Mouse (Mus musculus): ENCODE measurements at regions not wholly inside any gene's neighbourhood (a gene's known extent, or its start where the extent isn't known, plus 50 kb on each side); places are given as distances from the start of the nearest gene placed in this dataset.

DNA sequence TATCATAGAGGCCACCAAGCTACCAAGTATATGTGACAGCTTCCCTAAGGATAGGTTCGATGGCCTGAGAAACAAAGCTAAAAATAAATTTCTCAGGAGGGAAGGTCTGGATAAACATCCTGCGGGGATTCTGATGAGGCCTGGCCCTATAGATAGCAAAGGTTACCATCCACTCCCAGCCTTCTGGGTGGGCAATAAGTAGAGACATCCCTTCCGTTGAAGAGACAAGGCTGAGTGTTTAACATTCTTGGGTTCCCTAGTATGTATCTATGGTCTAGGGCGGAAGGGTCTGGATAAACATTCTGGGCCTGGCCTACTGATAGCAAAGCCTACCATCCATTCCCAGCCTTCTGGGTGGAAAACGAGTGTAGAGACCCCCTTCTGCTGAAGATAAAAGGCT is 180.5 kb upstream of the Dlk1 start:
- Histone ChIP-seq H3K9ac (replicated peaks) (no peak overlapping the region), H3K27me3 (replicated peaks) (no peaks in the 10 kb centered on the region), H3K4me3 (replicated peaks) (no peak overlapping the region), H3K36me3 (no peaks in the 10 kb centered on the region), H3K4me2 (no peak overlapping the region), H3K4me1 (no peaks in the 10 kb centered on the region), H3K27ac (replicated peaks) (no peak overlapping the region), H3K9me3 (replicated peaks) (no peaks in the 10 kb centered on the region)
- WGBS: 84% methylated on average over 5 of the region's 5 CpGs
- no peak for ATAC-seq (ENCODE audit: low FRiP score)

DNA sequence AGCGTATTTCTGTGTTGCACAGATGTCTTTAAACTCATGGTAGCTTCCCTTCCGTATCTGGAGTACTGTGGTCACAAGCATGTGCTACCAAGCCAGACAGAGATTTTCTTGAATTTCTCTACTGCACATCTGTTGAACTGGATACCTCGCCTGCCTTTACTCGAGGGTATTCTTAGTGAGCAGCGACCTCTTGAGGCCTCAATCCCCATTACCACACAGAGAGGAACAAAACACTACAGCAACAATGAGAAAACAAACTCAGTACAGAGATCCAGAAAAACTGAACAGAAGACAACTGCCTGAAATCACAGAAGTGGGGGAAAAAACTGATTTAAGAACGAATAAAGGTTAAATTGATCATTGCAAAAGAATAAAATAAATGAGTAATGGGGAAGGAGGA is 137.8 kb upstream of the Dlk1 start:
- H3K9ac ChIP-seq (replicated peaks): no peak overlapping the region
- H3K27ac ChIP-seq (replicated peaks): no peak overlapping the region
- no peaks in the 10 kb centered on the region for H3K4me1 ChIP-seq
- H3K4me2 ChIP-seq: no peak overlapping the region
- no peaks in the 10 kb centered on the region for H3K9me3 ChIP-seq (replicated peaks)
- no peaks in the 10 kb centered on the region for H3K27me3 ChIP-seq (replicated peaks)
- H3K36me3 ChIP-seq: no peaks in the 10 kb centered on the region
- ATAC-seq (ENCODE audit: low FRiP score): no peak
- 31% methylated on average over 6 of the region's 6 CpGs for WGBS
- H3K4me3 ChIP-seq (replicated peaks): no peak overlapping the region

DNA sequence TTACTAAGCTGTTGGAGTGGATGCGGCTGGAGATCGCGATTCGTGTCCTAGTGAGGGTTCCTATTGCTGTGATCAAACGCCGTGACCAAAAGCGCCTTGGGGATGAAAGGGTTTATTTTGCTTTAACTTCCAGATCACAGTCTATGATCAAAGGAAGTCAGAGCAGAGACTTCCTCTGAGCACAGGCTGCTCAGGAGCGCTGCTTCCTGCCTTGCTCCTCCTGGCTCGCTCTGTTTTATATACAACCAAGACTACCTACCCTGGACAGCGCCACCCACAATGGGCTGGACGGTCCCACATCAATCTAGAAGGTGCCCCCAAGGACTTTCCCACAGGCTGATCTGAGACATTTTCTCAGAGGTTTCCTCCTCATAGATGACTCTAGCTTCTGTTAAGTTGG is 126.6 kb upstream of the Dlk1 start:
- no peak overlapping the region for H3K9ac ChIP-seq (replicated peaks)

DNA sequence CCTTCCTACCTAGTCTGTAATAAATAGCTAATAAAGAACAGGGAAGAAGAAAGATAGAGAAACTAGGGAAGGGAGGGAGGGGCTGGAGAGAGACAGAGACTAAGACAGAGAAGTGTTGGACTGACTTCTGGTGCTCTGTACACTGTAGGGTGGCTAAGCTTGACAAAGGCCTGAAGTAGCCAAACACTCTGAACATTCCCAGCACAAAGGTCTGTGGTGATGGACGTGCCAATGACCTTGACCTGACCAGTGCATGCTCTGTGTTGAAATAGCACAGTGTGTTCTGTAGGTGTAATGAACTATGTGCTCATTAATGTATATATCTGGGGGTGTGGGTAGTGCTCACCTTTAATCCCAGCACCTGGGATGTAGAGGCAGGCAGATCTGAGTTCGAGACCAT is 81.3 kb upstream of the Dlk1 start:
- no peaks in the 10 kb centered on the region for H3K36me3 ChIP-seq
- no peaks in the 10 kb centered on the region for H3K4me1 ChIP-seq
- no peaks in the 10 kb centered on the region for H3K9me3 ChIP-seq (replicated peaks)
- H3K4me3 ChIP-seq (replicated peaks): no peak overlapping the region
- H3K27me3 ChIP-seq (replicated peaks): no peaks in the 10 kb centered on the region
- 88% methylated on average over 2 of the region's 2 CpGs for WGBS
- ATAC-seq (ENCODE audit: low FRiP score): no peak
- no peak overlapping the region for H3K4me2 ChIP-seq
- no peak overlapping the region for H3K27ac ChIP-seq (replicated peaks)
- H3K9ac ChIP-seq (replicated peaks): no peak overlapping the region

More for the DNA sequence above, 126.6 kb upstream of the Dlk1 start:
- Histone ChIP-seq H3K36me3 (no peaks in the 10 kb centered on the region), H3K9me3 (replicated peaks) (no peaks in the 10 kb centered on the region), H3K27me3 (replicated peaks) (no peaks in the 10 kb centered on the region), H3K27ac (replicated peaks) (no peak overlapping the region), H3K4me2 (no peak overlapping the region), H3K4me3 (replicated peaks) (no peak overlapping the region), H3K4me1 (no peaks in the 10 kb centered on the region)
- 70% methylated on average over 11 of the region's 11 CpGs for WGBS
- no peak for ATAC-seq (ENCODE audit: low FRiP score)

DNA sequence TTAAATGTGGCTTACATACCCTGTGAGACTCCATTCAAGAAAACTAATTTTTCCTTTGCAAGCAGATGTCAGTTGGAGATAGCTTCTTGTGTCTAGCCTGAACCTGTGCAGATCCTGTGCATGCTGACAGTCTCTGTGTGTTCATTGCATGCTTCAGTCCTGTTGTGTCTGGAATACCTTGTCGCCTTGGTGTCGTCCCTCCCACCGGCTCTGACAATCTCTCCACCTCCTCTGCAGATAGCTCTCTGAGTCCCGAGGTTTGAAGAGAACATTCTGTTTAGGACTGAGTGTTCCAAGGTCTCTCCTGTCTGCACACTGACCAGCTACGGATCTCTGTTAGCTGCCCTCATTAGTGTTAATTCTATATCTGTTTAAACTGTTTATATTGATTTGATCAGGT is 66.8 kb upstream of the Dlk1 start:
- H3K4me2 ChIP-seq: no peak overlapping the region
- H3K9me3 ChIP-seq (replicated peaks): no peaks in the 10 kb centered on the region
- no peak overlapping the region for H3K9ac ChIP-seq (replicated peaks)
- ATAC-seq (ENCODE audit: low FRiP score): no peak
- no peaks in the 10 kb centered on the region for H3K36me3 ChIP-seq
- no peak overlapping the region for H3K27ac ChIP-seq (replicated peaks)
- H3K4me3 ChIP-seq (replicated peaks): no peak overlapping the region
- H3K4me1 ChIP-seq: no peaks in the 10 kb centered on the region
- WGBS: 85% methylated on average over 5 of the region's 5 CpGs
- H3K27me3 ChIP-seq (replicated peaks): no peaks in the 10 kb centered on the region

DNA sequence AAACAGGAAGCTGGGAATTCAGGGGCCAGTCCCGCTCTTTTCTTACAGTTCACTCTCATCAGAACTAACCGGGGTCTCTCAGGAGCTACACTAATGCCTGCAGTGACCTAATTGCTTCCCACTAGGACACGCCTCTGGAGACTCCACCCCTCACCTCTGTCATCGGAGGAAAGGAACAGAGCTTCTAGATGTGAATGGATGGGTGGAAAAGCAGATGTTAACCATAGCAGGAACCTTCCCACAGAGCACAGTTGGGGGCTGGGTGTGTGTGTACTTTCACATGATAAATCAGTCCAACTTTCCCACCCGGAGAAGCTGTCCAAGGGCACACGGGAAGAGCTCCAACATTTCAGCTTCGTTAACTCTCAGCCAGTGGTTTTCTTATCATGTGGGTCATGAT is 63.8 kb upstream of the Dlk1 start:
- Histone ChIP-seq H3K27ac (replicated peaks) (no peak overlapping the region), H3K4me3 (replicated peaks) (no peak overlapping the region), H3K27me3 (replicated peaks) (0 out of 2 replicates have a peak, but pooled peaks cover 3% of the 10 kb centered on the region), H3K9me3 (replicated peaks) (no peaks in the 10 kb centered on the region), H3K4me2 (no peak overlapping the region), H3K9ac (replicated peaks) (no peak overlapping the region), H3K36me3 (no peaks in the 10 kb centered on the region), H3K4me1 (peaks cover 12% of the 10 kb centered on the region)
- WGBS: 46% methylated on average over 7 of the region's 7 CpGs
- ATAC-seq (ENCODE audit: low FRiP score): no peak

DNA sequence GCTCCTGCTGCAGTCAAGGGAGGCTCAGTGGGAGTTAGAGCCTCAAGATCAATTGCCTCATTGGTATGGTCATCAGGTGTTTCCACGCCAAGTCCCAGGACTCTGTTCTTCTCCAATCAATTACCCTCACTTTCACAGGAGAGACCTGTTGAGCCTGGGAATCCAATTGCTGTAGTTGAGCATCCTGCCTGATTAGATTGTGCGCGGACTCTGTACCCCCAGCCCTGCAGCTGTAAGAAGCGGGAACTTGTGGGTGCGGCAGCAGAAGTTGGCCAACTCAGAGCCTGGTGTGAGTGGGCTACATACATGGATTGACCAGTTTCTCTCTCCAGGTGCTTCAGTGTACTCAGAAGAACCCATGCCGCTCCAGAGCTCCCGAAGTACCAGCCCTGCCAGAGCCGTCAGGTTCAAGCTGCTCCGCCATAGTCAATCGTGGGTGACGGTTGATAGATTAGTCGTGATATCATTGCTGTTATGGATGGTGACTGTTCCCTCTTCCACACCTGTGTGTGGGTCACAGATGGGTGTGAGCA is 62.2 kb upstream of the Dlk1 start:
- H3K36me3 ChIP-seq: no peaks in the 10 kb centered on the region
- H3K4me3 ChIP-seq (replicated peaks): no peak overlapping the region
- H3K9ac ChIP-seq (replicated peaks): no peak overlapping the region
- 97% methylated on average over 12 of the region's 12 CpGs for WGBS
- no peak for ATAC-seq (ENCODE audit: low FRiP score)
- H3K9me3 ChIP-seq (replicated peaks): no peaks in the 10 kb centered on the region
- H3K4me2 ChIP-seq: no peak overlapping the region
- H3K4me1 ChIP-seq: peaks cover 23% of the 10 kb centered on the region
- H3K27me3 ChIP-seq (replicated peaks): 0 out of 2 replicates have a peak, but pooled peaks cover 3% of the 10 kb centered on the region
- no peak overlapping the region for H3K27ac ChIP-seq (replicated peaks)

DNA sequence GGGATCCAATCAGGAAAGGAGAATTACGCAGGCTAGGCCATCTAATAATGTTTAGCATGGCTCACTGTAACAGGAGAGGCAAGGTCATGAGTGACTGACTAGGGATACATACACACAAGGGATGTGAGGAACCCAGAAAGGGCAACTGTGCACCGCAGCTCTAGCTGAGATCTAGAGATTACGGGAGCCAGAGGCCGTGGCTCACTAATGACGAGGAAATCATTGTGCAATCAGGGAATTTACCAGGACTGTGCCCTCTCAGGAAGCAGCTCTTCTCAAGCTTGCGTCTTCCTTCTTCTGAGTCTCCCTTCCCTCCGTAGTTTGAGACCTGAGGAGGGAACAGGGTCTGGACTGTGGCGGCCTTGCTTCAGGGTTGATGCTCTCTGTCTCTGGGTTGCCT is 61.6 kb upstream of the Dlk1 start:
- H3K9ac ChIP-seq (replicated peaks): no peak overlapping the region
- H3K4me2 ChIP-seq: no peak overlapping the region
- no peaks in the 10 kb centered on the region for H3K9me3 ChIP-seq (replicated peaks)
- no peak for ATAC-seq (ENCODE audit: low FRiP score)
- peaks cover 23% of the 10 kb centered on the region for H3K4me1 ChIP-seq
- H3K4me3 ChIP-seq (replicated peaks): no peak overlapping the region
- H3K36me3 ChIP-seq: no peaks in the 10 kb centered on the region
- WGBS: 91% methylated on average over 8 of the region's 8 CpGs
- H3K27me3 ChIP-seq (replicated peaks): 0 out of 2 replicates have a peak, but pooled peaks cover 3% of the 10 kb centered on the region
- H3K27ac ChIP-seq (replicated peaks): no peak overlapping the region

DNA sequence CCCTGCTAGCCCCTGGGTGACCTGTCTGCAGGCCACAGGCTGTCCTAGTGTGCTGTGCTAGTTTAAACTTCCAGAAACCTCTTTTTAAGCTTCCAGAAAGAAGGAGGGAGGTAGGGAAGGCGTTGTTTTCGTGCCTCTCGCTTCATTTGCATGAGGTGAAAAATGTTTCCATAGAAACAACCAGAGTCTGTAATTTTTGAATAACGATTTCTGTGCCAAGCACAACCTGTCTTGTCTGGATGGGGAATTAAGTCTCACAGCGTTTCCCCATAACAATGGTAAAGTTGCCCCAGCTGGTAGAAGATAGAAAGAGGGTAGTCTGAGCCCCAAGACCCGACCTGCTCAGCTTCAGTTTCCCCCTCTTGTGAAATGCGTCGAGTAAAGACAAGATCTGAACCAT is 59.3 kb upstream of the Dlk1 start:
- Histone ChIP-seq H3K9me3 (replicated peaks) (no peaks in the 10 kb centered on the region), H3K27me3 (replicated peaks) (0 out of 2 replicates have a peak, but pooled peaks cover 5% of the 10 kb centered on the region), H3K4me2 (peak overlapping the region; percentile 26; the same call in 1 of the 2 replicates), H3K36me3 (no peaks in the 10 kb centered on the region), H3K9ac (replicated peaks) (no peak overlapping the region), H3K27ac (replicated peaks) (no peak overlapping the region), H3K4me3 (replicated peaks) (no peak overlapping the region), H3K4me1 (peaks cover 36% of the 10 kb centered on the region)
- WGBS: 24% methylated on average over 8 of the region's 8 CpGs
- no peak for ATAC-seq (ENCODE audit: low FRiP score)

DNA sequence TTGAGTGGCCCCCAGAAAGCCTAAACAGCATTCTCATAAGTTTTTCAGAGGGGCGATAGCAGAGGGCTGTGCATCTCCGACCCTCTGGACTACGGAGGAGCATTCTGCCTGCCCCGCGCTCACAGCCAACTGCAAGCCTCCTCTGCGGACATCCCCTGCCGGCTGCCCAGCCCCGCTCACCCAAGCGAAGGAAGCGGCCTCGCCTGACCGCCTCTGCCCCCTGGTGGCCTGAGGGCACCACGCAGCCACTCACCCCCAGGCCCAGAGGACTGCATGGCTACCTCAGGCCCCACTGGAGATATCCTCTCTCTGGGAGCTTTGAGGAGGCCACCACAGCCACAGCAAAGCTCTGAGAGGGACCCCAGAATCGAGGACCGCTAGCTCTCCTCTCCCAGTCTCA is 58.8 kb upstream of the Dlk1 start:
- H3K4me3 ChIP-seq (replicated peaks): no peak overlapping the region
- H3K27ac ChIP-seq (replicated peaks): no peak overlapping the region
- H3K4me2 ChIP-seq: peak overlapping the region; percentile 26; the same call in 1 of the 2 replicates
- WGBS: 8% methylated on average over 15 of the region's 15 CpGs
- 0 out of 2 replicates have a peak, but pooled peaks cover 5% of the 10 kb centered on the region for H3K27me3 ChIP-seq (replicated peaks)
- no peak; the same call in 1 of the 2 replicates for ATAC-seq (ENCODE audit: low FRiP score)
- H3K36me3 ChIP-seq: no peaks in the 10 kb centered on the region
- no peak overlapping the region for H3K9ac ChIP-seq (replicated peaks)
- H3K9me3 ChIP-seq (replicated peaks): no peaks in the 10 kb centered on the region
- H3K4me1 ChIP-seq: peaks cover 39% of the 10 kb centered on the region

DNA sequence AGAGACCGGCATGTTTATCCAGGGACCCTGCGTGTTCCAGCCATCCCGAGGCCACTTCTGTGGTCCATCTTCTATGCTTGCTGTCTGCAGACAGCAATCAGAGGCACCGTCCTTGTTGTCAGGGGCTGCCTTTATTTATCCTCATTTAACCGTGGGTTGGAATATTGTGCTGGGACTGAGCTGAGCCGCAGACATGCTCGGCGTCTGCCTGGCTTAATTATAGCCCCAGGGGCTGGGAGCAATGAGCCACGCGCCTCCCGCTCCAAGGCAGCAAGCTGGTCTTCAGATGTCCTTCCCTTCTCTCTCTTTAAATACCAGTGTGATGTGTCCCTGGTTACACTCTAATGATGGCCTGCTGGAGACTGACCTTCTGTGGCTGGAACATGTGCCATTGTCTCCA is 58.2 kb upstream of the Dlk1 start:
- peaks cover 45% of the 10 kb centered on the region for H3K4me1 ChIP-seq
- H3K27me3 ChIP-seq (replicated peaks): 0 out of 2 replicates have a peak, but pooled peaks cover 5% of the 10 kb centered on the region
- no peak overlapping the region for H3K4me2 ChIP-seq
- H3K27ac ChIP-seq (replicated peaks): no peak overlapping the region; the same call in 1 of the 2 replicates
- H3K4me3 ChIP-seq (replicated peaks): no peak overlapping the region
- 26% methylated on average over 11 of the region's 11 CpGs for WGBS
- ATAC-seq (ENCODE audit: low FRiP score): no peak
- no peaks in the 10 kb centered on the region for H3K36me3 ChIP-seq
- no peak overlapping the region for H3K9ac ChIP-seq (replicated peaks)
- H3K9me3 ChIP-seq (replicated peaks): no peaks in the 10 kb centered on the region

DNA sequence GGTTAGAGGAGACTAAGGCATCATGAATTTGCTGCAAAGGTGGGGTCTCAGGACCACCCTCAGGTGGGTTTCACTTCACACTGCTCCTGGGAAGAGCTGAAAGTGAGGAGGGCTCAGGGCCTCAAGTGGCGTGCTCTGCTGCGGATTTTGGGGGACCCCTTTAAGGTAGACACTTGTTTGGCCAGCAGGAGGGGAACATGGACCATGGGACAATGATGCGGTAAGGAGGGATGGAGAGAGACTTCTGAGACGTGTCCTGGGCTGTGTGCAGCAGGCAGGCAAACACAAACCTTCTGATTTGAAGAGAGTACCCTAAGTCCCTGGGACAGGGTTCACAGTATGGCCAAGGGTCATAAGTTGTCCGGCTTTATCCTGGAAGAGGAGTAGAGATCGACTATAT is 56.0 kb upstream of the Dlk1 start:
- no peak overlapping the region for H3K27ac ChIP-seq (replicated peaks)
- 91% methylated on average over 6 of the region's 6 CpGs for WGBS
- ATAC-seq (ENCODE audit: low FRiP score): no peak

More for the DNA sequence above, 56.0 kb upstream of the Dlk1 start:
- Histone ChIP-seq H3K27me3 (replicated peaks) (0 out of 2 replicates have a peak, but pooled peaks cover 5% of the 10 kb centered on the region), H3K9ac (replicated peaks) (no peak overlapping the region), H3K4me2 (no peak overlapping the region), H3K4me1 (peaks cover 57% of the 10 kb centered on the region), H3K36me3 (no peaks in the 10 kb centered on the region), H3K9me3 (replicated peaks) (no peaks in the 10 kb centered on the region), H3K4me3 (replicated peaks) (no peak overlapping the region)

All from neural tube, embryonic 15.5 days (tissue).